Mouse (Mus musculus): ENCODE data around the gene Tspan14. TPM values are rescaled to one million over a fixed set of nuclear protein-coding genes. Genes with fewer than 3 reads are reported as not detected.

Gene Tspan14
- polyA plus RNA-seq, 1 experiment from 2014 or later: 61.7 TPM

GRCm38 (mm10) chr14:40906770-40907169 is 59.8 kb downstream of the Tspan14 start:
- Histone ChIP-seq H3K4me3 (ENCODE audit: low read depth, low read length) (no peak overlapping the region), H3K27ac (ENCODE audit: low read length) (no peak overlapping the region), H3K9me3 (replicated peaks; ENCODE audit: control insufficient read depth, low read length, poor library complexity, severe bottlenecking) (no peaks in the 10 kb centered on the region), H3K36me3 (ENCODE audit: control insufficient read depth, insufficient read depth, low read length) (peaks cover 25% of the 10 kb centered on the region), H3K4me1 (ENCODE audit: control insufficient read depth, insufficient read depth, low read length) (no peaks in the 10 kb centered on the region), H3K9ac (ENCODE audit: low read depth, low read length) (no peak overlapping the region), H3K4me2 (ENCODE audit: low read length) (no peak overlapping the region), H3K27me3 (ENCODE audit: control insufficient read depth, insufficient read depth, low read depth, low read length) (no peaks in the 10 kb centered on the region)
- 93% methylated on average over 9 of the region's 9 CpGs for WGBS
- ATAC-seq: no peak

- no peak overlapping the region for H3K4me3 ChIP-seq (ENCODE audit: low read depth, low read length)
- WGBS: 94% methylated on average over 8 of the region's 8 CpGs
- H3K9ac ChIP-seq (ENCODE audit: low read depth, low read length): no peak overlapping the region
- no peaks in the 10 kb centered on the region for H3K27me3 ChIP-seq (ENCODE audit: control insufficient read depth, insufficient read depth, low read depth, low read length)
- no peak for ATAC-seq
- no peaks in the 10 kb centered on the region for H3K4me1 ChIP-seq (ENCODE audit: control insufficient read depth, insufficient read depth, low read length)
- no peak overlapping the region for H3K4me2 ChIP-seq (ENCODE audit: low read length)
- H3K9me3 ChIP-seq (replicated peaks; ENCODE audit: control insufficient read depth, low read length, poor library complexity, severe bottlenecking): no peaks in the 10 kb centered on the region
- H3K36me3 ChIP-seq (ENCODE audit: control insufficient read depth, insufficient read depth, low read length): peaks cover 24% of the 10 kb centered on the region
- no peak overlapping the region for H3K27ac ChIP-seq (ENCODE audit: low read length)
These were observed 60.8 kb downstream of the Tspan14 start for GRCm38 (mm10) chr14:40905813-40906212.

GRCm38 (mm10) chr14:40902307-40903055 is 64.1 kb downstream of the Tspan14 start:
- Histone ChIP-seq H3K36me3 (ENCODE audit: control insufficient read depth, insufficient read depth, low read length) (peaks cover 1% of the 10 kb centered on the region; the same call in 1 of the 2 replicates), H3K9me3 (replicated peaks; ENCODE audit: control insufficient read depth, low read length, poor library complexity, severe bottlenecking) (no peaks in the 10 kb centered on the region), H3K4me3 (ENCODE audit: low read depth, low read length) (no peak overlapping the region), H3K27ac (ENCODE audit: low read length) (no peak overlapping the region), H3K9ac (ENCODE audit: low read depth, low read length) (no peak overlapping the region), H3K4me2 (ENCODE audit: low read length) (no peak overlapping the region), H3K4me1 (ENCODE audit: control insufficient read depth, insufficient read depth, low read length) (no peaks in the 10 kb centered on the region), H3K27me3 (ENCODE audit: control insufficient read depth, insufficient read depth, low read depth, low read length) (no peaks in the 10 kb centered on the region)
- WGBS: 63% methylated on average over 12 of the region's 12 CpGs
- no peak for ATAC-seq

GRCm38 (mm10) chr14:40900267-40900666 is 66.3 kb downstream of the Tspan14 start:
- no peaks in the 10 kb centered on the region for H3K27me3 ChIP-seq (ENCODE audit: control insufficient read depth, insufficient read depth, low read depth, low read length)
- 88% methylated on average over 2 of the region's 2 CpGs for WGBS
- ATAC-seq: no peak

GRCm38 (mm10) chr14:40897916-40898315 is 68.7 kb downstream of the Tspan14 start:
- no peak overlapping the region for H3K9ac ChIP-seq (ENCODE audit: low read depth, low read length)
- no peak overlapping the region for H3K27ac ChIP-seq (ENCODE audit: low read length)
- no peaks in the 10 kb centered on the region for H3K27me3 ChIP-seq (ENCODE audit: control insufficient read depth, insufficient read depth, low read depth, low read length)
- no peak overlapping the region for H3K4me3 ChIP-seq (ENCODE audit: low read depth, low read length)
- WGBS: 88% methylated on average over 3 of the region's 3 CpGs
- peaks cover 8% of the 10 kb centered on the region for H3K4me1 ChIP-seq (ENCODE audit: control insufficient read depth, insufficient read depth, low read length)
- H3K9me3 ChIP-seq (replicated peaks; ENCODE audit: control insufficient read depth, low read length, poor library complexity, severe bottlenecking): no peaks in the 10 kb centered on the region
- no peak for ATAC-seq
- H3K36me3 ChIP-seq (ENCODE audit: control insufficient read depth, insufficient read depth, low read length): no peaks in the 10 kb centered on the region
- H3K4me2 ChIP-seq (ENCODE audit: low read length): no peak overlapping the region

More at GRCm38 (mm10) chr14:40900267-40900666, 66.3 kb downstream of the Tspan14 start:
- no peaks in the 10 kb centered on the region for H3K4me1 ChIP-seq (ENCODE audit: control insufficient read depth, insufficient read depth, low read length)
- no peak overlapping the region for H3K4me3 ChIP-seq (ENCODE audit: low read depth, low read length)
- H3K4me2 ChIP-seq (ENCODE audit: low read length): no peak overlapping the region
- H3K9me3 ChIP-seq (replicated peaks; ENCODE audit: control insufficient read depth, low read length, poor library complexity, severe bottlenecking): no peaks in the 10 kb centered on the region
- no peaks in the 10 kb centered on the region for H3K36me3 ChIP-seq (ENCODE audit: control insufficient read depth, insufficient read depth, low read length)
- no peak overlapping the region for H3K9ac ChIP-seq (ENCODE audit: low read depth, low read length)
- H3K27ac ChIP-seq (ENCODE audit: low read length): no peak overlapping the region

GRCm38 (mm10) chr14:40895681-40896080 is 70.9 kb downstream of the Tspan14 start:
- 80% methylated on average over 8 of the region's 8 CpGs for WGBS
- H3K4me2 ChIP-seq (ENCODE audit: low read length): no peak overlapping the region
- peaks cover 8% of the 10 kb centered on the region for H3K4me1 ChIP-seq (ENCODE audit: control insufficient read depth, insufficient read depth, low read length)
- no peaks in the 10 kb centered on the region for H3K27me3 ChIP-seq (ENCODE audit: control insufficient read depth, insufficient read depth, low read depth, low read length)
- ATAC-seq: no peak
- no peak overlapping the region for H3K9ac ChIP-seq (ENCODE audit: low read depth, low read length)
- no peak overlapping the region for H3K4me3 ChIP-seq (ENCODE audit: low read depth, low read length)
- H3K9me3 ChIP-seq (replicated peaks; ENCODE audit: control insufficient read depth, low read length, poor library complexity, severe bottlenecking): no peaks in the 10 kb centered on the region
- no peaks in the 10 kb centered on the region for H3K36me3 ChIP-seq (ENCODE audit: control insufficient read depth, insufficient read depth, low read length)
- H3K27ac ChIP-seq (ENCODE audit: low read length): no peak overlapping the region

- Histone ChIP-seq H3K4me2 (ENCODE audit: low read length) (peak overlapping the region; percentile 62), H3K9ac (ENCODE audit: low read depth, low read length) (peak overlapping the region; percentile 36; the same call in 1 of the 2 replicates), H3K27me3 (ENCODE audit: control insufficient read depth, insufficient read depth, low read depth, low read length) (no peaks in the 10 kb centered on the region), H3K4me1 (ENCODE audit: control insufficient read depth, insufficient read depth, low read length) (peaks cover 8% of the 10 kb centered on the region), H3K4me3 (ENCODE audit: low read depth, low read length) (peak overlapping the region; percentile 21; the same call in 1 of the 2 replicates), H3K9me3 (replicated peaks; ENCODE audit: control insufficient read depth, low read length, poor library complexity, severe bottlenecking) (no peaks in the 10 kb centered on the region), H3K36me3 (ENCODE audit: control insufficient read depth, insufficient read depth, low read length) (no peaks in the 10 kb centered on the region), H3K27ac (ENCODE audit: low read length) (no peak overlapping the region)
- peak; percentile 92 for ATAC-seq
- WGBS: 13% methylated on average over 23 of the region's 23 CpGs
These were observed 71.9 kb downstream of the Tspan14 start for GRCm38 (mm10) chr14:40894576-40895247.

- ATAC-seq: peak; percentile 11; the same call in 1 of the 2 replicates
- H3K4me2 ChIP-seq (ENCODE audit: low read length): peak overlapping the region; percentile 62; the same call in 1 of the 2 replicates
These were observed 72.7 kb downstream of the Tspan14 start for GRCm38 (mm10) chr14:40893884-40894283.

GRCm38 (mm10) chr14:40893196-40893595 is 73.4 kb downstream of the Tspan14 start, which contains the start of gene Sh2d4b:
Gene Sh2d4b (minus strand): TSS chr14:40893266.
- Histone ChIP-seq H3K27me3 (ENCODE audit: control insufficient read depth, insufficient read depth, low read depth, low read length) (no peaks in the 10 kb centered on the region), H3K4me1 (ENCODE audit: control insufficient read depth, insufficient read depth, low read length) (peaks cover 8% of the 10 kb centered on the region), H3K4me3 (ENCODE audit: low read depth, low read length) (no peak within 1 kb of the TSS), H3K9ac (ENCODE audit: low read depth, low read length) (no peak within 1 kb of the TSS), H3K9me3 (replicated peaks; ENCODE audit: control insufficient read depth, low read length, poor library complexity, severe bottlenecking) (no peaks in the 10 kb centered on the region), H3K36me3 (ENCODE audit: control insufficient read depth, insufficient read depth, low read length) (no peaks in the 10 kb centered on the region), H3K27ac (ENCODE audit: low read length) (no peak within 1 kb of the TSS), H3K4me2 (ENCODE audit: low read length) (peak within 1 kb of the TSS; percentile 62; the same call in 1 of the 2 replicates)
- WGBS: 70% methylated on average over 3 of the region's 3 CpGs
- no peak for ATAC-seq

More at GRCm38 (mm10) chr14:40893884-40894283, 72.7 kb downstream of the Tspan14 start:
- H3K4me3 ChIP-seq (ENCODE audit: low read depth, low read length): no peak overlapping the region
- no peak overlapping the region for H3K9ac ChIP-seq (ENCODE audit: low read depth, low read length)
- no peaks in the 10 kb centered on the region for H3K9me3 ChIP-seq (replicated peaks; ENCODE audit: control insufficient read depth, low read length, poor library complexity, severe bottlenecking)
- H3K27ac ChIP-seq (ENCODE audit: low read length): no peak overlapping the region
- 76% methylated on average over 8 of the region's 8 CpGs for WGBS
- no peaks in the 10 kb centered on the region for H3K27me3 ChIP-seq (ENCODE audit: control insufficient read depth, insufficient read depth, low read depth, low read length)
- peaks cover 8% of the 10 kb centered on the region for H3K4me1 ChIP-seq (ENCODE audit: control insufficient read depth, insufficient read depth, low read length)
- no peaks in the 10 kb centered on the region for H3K36me3 ChIP-seq (ENCODE audit: control insufficient read depth, insufficient read depth, low read length)
